Mouse (Mus musculus) CH12.LX (cell line): Measurements from ENCODE around the gene Cst6.

Source experiments
- CHD2 ChIP-seq: IDR thresholded peaks from 2 replicates; pipeline ENCODE4 v1.6.1; 2011; ENCODE audit warnings: low read length, improper control_type of control experiment
- EP300 ChIP-seq: IDR thresholded peaks from 2 replicates; pipeline ENCODE4 v1.6.1; 2011; ENCODE audit warnings: low read length, improper control_type of control experiment
- ETS1 ChIP-seq: conservative IDR thresholded peaks from 2 replicates; pipeline ENCODE4 v1.6.1; 2012; ENCODE audit warnings: low read depth, mild to moderate bottlenecking, inconsistent platforms, low read length, improper control_type of control experiment, moderate library complexity
- POLR2A ChIP-seq: IDR thresholded peaks from 2 replicates; pipeline ENCODE4 v1.6.1; 2011; ENCODE audit warnings: low read depth, mild to moderate bottlenecking, improper control_type of control experiment, low read length
- UBTF ChIP-seq: IDR thresholded peaks from 2 replicates; pipeline ENCODE4 v1.6.1; 2012; ENCODE audit warnings: low read depth, mild to moderate bottlenecking, inconsistent platforms, low read length, improper control_type of control experiment, moderate library complexity
- USF2 ChIP-seq: conservative IDR thresholded peaks from 2 replicates; pipeline ENCODE4 v1.6.1; 2011; ENCODE audit warnings: low read depth, low read length, improper control_type of control experiment

DNA sequence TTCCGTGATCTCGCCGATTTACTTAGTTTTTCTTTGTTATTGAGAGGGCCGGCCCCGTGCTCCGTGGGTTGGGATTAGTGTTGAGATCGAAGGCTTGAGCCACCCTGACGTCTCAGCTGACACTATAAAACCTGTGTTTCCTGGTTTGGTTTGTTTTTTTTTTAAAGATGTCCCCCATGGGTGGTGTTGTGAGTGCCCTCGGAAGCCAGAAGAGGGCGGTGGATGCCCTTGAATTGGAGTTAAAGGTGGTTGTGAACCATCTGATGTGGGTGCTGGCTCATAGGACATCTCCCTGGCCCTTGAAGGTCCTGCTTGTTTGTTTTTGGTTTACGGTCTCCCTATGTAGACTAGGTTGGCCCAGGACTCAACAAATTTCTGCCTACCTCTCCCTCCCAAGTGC is 18.1 kb upstream of the Cst6 start:
- TF ChIP-seq POLR2A = no peak
- no peak for TF ChIP-seq EP300
- no peak for TF ChIP-seq UBTF
- TF ChIP-seq CHD2 = no peak
- no peak for TF ChIP-seq ETS1
- no peak for TF ChIP-seq USF2
